Mouse (Mus musculus) kidney, postnatal 10 days (tissue): Measurements from ENCODE around the gene Clec9a.

ENCODE experiments used
- DNase-seq: peaks from one replicate; pipeline ENCODE4 v3.0.0; 2021; ENCODE audit warnings: mixed read lengths

Gene Clec9a

GRCm38 (mm10) chr6:129425217-129425616 is 16.6 kb downstream of the Clec9a start:
- no peak for DNase-seq

DNA sequence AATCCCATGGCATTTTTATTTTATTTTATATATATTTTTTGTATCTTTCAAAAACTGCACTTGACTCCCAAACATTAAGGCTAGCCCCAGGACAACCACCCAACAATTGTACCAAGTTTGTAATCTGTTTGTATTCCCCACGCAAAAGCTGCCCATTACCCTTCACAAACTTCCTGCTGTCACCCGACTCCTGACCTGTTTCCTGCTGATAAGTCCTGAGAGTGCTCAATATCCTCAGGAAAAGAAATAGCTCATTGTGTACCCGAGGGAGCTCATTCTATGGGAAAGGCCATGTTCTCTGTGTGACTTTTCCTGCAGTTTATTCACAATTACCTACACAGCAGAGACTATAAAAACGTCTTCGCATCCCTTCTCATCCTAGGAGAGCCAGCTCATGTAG is 17.1 kb downstream of the Clec9a start:
- peak; percentile 44 for DNase-seq

- no peak for DNase-seq
Measured at GRCm38 (mm10) chr6:129427281-129427680, 18.6 kb downstream of the Clec9a start.

DNA sequence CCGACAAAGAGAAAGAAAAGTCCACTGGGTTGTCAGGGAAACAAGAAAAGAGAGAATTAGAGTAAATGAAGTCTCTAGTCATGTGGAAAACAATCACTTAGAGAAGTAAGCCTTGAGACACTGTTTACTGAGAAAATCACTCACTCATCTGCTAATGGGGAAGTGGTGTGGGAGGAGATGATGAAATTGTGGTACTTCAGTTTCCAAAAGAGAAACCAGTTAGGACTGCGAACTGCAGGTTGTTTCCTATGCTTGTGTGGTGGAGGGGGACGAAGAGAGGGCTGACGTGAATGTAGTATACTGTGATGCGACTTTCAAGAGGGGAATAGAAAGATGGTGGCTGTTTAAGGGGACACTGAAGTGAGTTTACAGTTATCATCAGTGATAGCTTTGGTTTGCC is 25.6 kb downstream of the Clec9a start:
- no peak for DNase-seq

- DNase-seq, result no peak
Measured at GRCm38 (mm10) chr6:129436025-129436424, 27.4 kb downstream of the Clec9a start.

DNA sequence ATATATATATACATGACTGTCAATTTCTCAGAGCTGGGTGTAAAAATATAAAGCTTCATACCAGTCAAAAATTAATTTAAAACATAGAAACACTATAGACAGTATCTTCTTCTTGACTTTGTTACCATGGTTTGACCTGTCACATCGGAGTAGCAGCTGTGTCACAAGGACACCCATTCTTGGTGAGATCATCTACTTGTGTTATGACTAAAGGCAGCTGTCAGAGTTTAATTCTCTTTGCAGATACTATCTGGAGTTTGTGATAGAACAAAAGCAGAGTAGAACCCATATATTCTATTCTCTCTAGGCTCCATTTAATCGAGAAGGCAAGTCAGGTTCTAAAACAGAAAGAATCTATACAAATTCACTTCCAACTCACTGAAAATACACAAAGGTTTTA is 29.4 kb downstream of the Clec9a start:
- DNase-seq, result no peak

DNA sequence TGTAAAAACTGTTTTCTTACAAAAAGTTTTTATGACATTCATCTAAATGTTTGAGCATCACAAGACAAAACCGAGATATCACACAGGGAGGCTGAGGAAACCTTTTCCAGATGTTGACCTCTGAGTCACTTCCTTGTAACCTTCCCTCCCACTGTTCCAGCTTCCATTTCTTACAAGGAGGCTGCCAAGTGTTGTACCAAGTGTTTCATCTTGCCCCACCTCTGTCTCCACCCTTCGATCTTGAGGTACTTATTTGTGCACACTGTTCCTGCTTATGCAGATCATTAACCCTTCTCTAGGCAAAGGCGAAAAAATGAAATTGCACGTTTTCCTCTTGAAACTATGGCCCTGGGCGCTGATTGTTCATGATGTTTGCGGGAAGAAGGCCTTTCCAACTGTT is 41.1 kb downstream of the Clec9a start:
- no peak for DNase-seq

GRCm38 (mm10) chr6:129451411-129452039 is 42.9 kb downstream of the Clec9a start, which contains the start of gene Clec1a:
Gene Clec1a (minus strand): TSS chr6:129452000.
- peak; percentile 73 for DNase-seq

- DNase-seq, result no peak
Measured at GRCm38 (mm10) chr6:129471386-129471785, 62.7 kb downstream of the Clec9a start.

- no peak for DNase-seq
Measured at GRCm38 (mm10) chr6:129472627-129473026, 64.0 kb downstream of the Clec9a start.
